Mouse (Mus musculus) CH12.LX (cell line): ENCODE results near the gene Zkscan6. TPM values are rescaled to one million over a fixed set of nuclear protein-coding genes. Genes with fewer than 3 reads are reported as not detected.

ENCODE experiments used
- DNase-seq: peaks from one replicate; pipeline ENCODE4 v3.0.0-alpha.2; 2013; ENCODE audit errors: extremely low read depth
- H3K27ac ChIP-seq: 2 replicates; pipeline ENCODE4 v1.5.1; 2012; ENCODE audit warnings: low read depth, mild to moderate bottlenecking, control low read depth, moderate library complexity; ENCODE audit not compliant: insufficient read depth
- H3K27me3 ChIP-seq: replicated peaks from 2 replicates; pipeline ENCODE3; 2012; ENCODE audit warnings: inconsistent platforms
- H3K36me3 ChIP-seq, 2 experiments: replicated peaks in 1 of 2; 2 replicates each; pipeline versions ENCODE3 to v1.6.1; 2012; ENCODE audit warnings: inconsistent platforms in 1 of 2, low read length in 1 of 2, mild to moderate bottlenecking in 1 of 2, mixed read lengths in 1 of 2, moderate library complexity in 1 of 2; ENCODE audit not compliant: control insufficient read depth in 1 of 2, insufficient read depth in 1 of 2
- H3K4me1 ChIP-seq, 2 experiments: 2 replicates each; pipeline ENCODE4 v1.6.1; 2012; ENCODE audit warnings: inconsistent platforms in 1 of 2, moderate library complexity in 1 of 2; ENCODE audit not compliant: insufficient read depth in 2 of 2, control insufficient read depth in 1 of 2
- H3K4me2 ChIP-seq: 2 replicates; pipeline ENCODE4 v1.6.1; 2012; ENCODE audit warnings: low read depth, mild to moderate bottlenecking, control low read depth; ENCODE audit not compliant: poor library complexity, insufficient read depth, severe bottlenecking
- H3K4me3 ChIP-seq, 3 experiments: fragments of 150-350 bp in 1 of 3; sonication (generic) in 1 of 3; replicated peaks in 1 of 3; 2 replicates each; pipeline versions ENCODE3 to v1.5.1; 2011 to 2012; ENCODE audit warnings: low read depth in 2 of 3, low read length in 2 of 3, mild to moderate bottlenecking in 2 of 3, moderate library complexity in 2 of 3, control low read depth in 1 of 3, improper control_type of control experiment in 1 of 3, inconsistent platforms in 1 of 3, mixed read lengths in 1 of 3; ENCODE audit not compliant: poor library complexity in 1 of 3
- H3K79me2 ChIP-seq: replicated peaks from 2 replicates; pipeline ENCODE4 v1.6.1; 2012; ENCODE audit warnings: mild to moderate bottlenecking, moderate library complexity; ENCODE audit not compliant: control insufficient read depth, poor library complexity, insufficient read depth, severe bottlenecking; ENCODE audit errors: extremely low read depth
- H3K9ac ChIP-seq: 2 replicates; pipeline ENCODE4 v1.6.1; 2012; ENCODE audit warnings: low read depth, mild to moderate bottlenecking, control low read depth, moderate library complexity; ENCODE audit not compliant: insufficient read depth
- H3K9me3 ChIP-seq: replicated peaks from 2 replicates; pipeline ENCODE3; 2012; ENCODE audit warnings: low read length, inconsistent platforms, mixed read lengths
- CHD1 ChIP-seq: IDR thresholded peaks from 2 replicates; pipeline ENCODE4 v1.6.1; 2012; ENCODE audit warnings: low read depth, low read length, improper control_type of control experiment, inconsistent platforms
- CTCF ChIP-seq, 2 experiments: IDR thresholded peaks in 1 of 2; conservative IDR thresholded peaks in 1 of 2; 2 replicates each; pipeline ENCODE4 v1.5.1; 2011 to 2012; ENCODE audit warnings: low read depth in 2 of 2, low read length in 2 of 2, improper control_type of control experiment in 1 of 2, inconsistent platforms in 1 of 2, mild to moderate bottlenecking in 1 of 2, moderate library complexity in 1 of 2
- E2F4 ChIP-seq: IDR thresholded peaks from 2 replicates; pipeline ENCODE4 v1.6.1; 2011; ENCODE audit warnings: low read depth, low read length, improper control_type of control experiment; ENCODE audit not compliant: insufficient replicate concordance
- ELF1 ChIP-seq: IDR thresholded peaks from 2 replicates; pipeline ENCODE4 v1.6.1; 2014; ENCODE audit warnings: low read depth, mild to moderate bottlenecking, inconsistent platforms, low read length, improper control_type of control experiment
- EP300 ChIP-seq: IDR thresholded peaks from 2 replicates; pipeline ENCODE4 v1.6.1; 2011; ENCODE audit warnings: low read length, improper control_type of control experiment
- ETS1 ChIP-seq: conservative IDR thresholded peaks from 2 replicates; pipeline ENCODE4 v1.6.1; 2012; ENCODE audit warnings: low read depth, mild to moderate bottlenecking, inconsistent platforms, low read length, improper control_type of control experiment, moderate library complexity
- GABPA ChIP-seq: IDR thresholded peaks from 2 replicates; pipeline ENCODE4 v1.6.1; 2012; ENCODE audit warnings: low read depth, low read length, improper control_type of control experiment, inconsistent platforms; ENCODE audit not compliant: insufficient replicate concordance
- HCFC1 ChIP-seq: IDR thresholded peaks from 2 replicates; pipeline ENCODE4 v1.6.1; 2012; ENCODE audit warnings: low read depth, mild to moderate bottlenecking, inconsistent platforms, low read length, improper control_type of control experiment
- IRF4 ChIP-seq: IDR thresholded peaks from 2 replicates; pipeline ENCODE4 v1.6.1; 2014; ENCODE audit warnings: low read depth, mild to moderate bottlenecking, inconsistent platforms, low read length, improper control_type of control experiment
- JUN ChIP-seq: IDR thresholded peaks from 2 replicates; pipeline ENCODE4 v1.6.1; 2011; ENCODE audit warnings: low read depth, mild to moderate bottlenecking, low read length, improper control_type of control experiment, moderate library complexity; ENCODE audit not compliant: insufficient read depth
- JUND ChIP-seq: conservative IDR thresholded peaks from 2 replicates; pipeline ENCODE4 v1.6.1; 2011; ENCODE audit warnings: low read depth, low read length, improper control_type of control experiment
- MAX ChIP-seq: IDR thresholded peaks from 2 replicates; pipeline ENCODE4 v1.6.1; 2011; ENCODE audit warnings: low read length, improper control_type of control experiment
- MXI1 ChIP-seq: IDR thresholded peaks from 2 replicates; pipeline ENCODE4 v1.6.1; 2011; ENCODE audit warnings: mild to moderate bottlenecking, low read depth, low read length, improper control_type of control experiment
- MYC ChIP-seq: IDR thresholded peaks from 2 replicates; pipeline ENCODE4 v1.6.1; 2011; ENCODE audit warnings: low read depth, mild to moderate bottlenecking, improper control_type of control experiment, low read length
- NELFE ChIP-seq: IDR thresholded peaks from 2 replicates; pipeline ENCODE4 v1.6.1; 2011; ENCODE audit warnings: low read depth, low read length, improper control_type of control experiment
- NRF1 ChIP-seq: IDR thresholded peaks from 2 replicates; pipeline ENCODE4 v1.6.1; 2014; ENCODE audit warnings: low read depth, mild to moderate bottlenecking, inconsistent platforms, low read length, improper control_type of control experiment, moderate library complexity
- PAX5 ChIP-seq: IDR thresholded peaks from 2 replicates; pipeline ENCODE4 v1.6.1; 2012; ENCODE audit warnings: low read length, inconsistent platforms, mixed read lengths
- POLR2A ChIP-seq: IDR thresholded peaks from 2 replicates; pipeline ENCODE4 v1.6.1; 2011; ENCODE audit warnings: low read depth, mild to moderate bottlenecking, improper control_type of control experiment, low read length
- POLR2AphosphoS2 ChIP-seq: IDR thresholded peaks from 2 replicates; pipeline ENCODE4 v1.6.1; 2011; ENCODE audit warnings: low read depth, low read length, improper control_type of control experiment
- RAD21 ChIP-seq: IDR thresholded peaks from 2 replicates; pipeline ENCODE4 v1.6.1; 2011; ENCODE audit warnings: low read depth, mild to moderate bottlenecking, low read length, improper control_type of control experiment, moderate library complexity
- RCOR1 ChIP-seq: conservative IDR thresholded peaks from 2 replicates; pipeline ENCODE4 v1.6.1; 2012; ENCODE audit warnings: low read depth, mild to moderate bottlenecking, inconsistent platforms, low read length, improper control_type of control experiment
- SMC3 ChIP-seq: IDR thresholded peaks from 2 replicates; pipeline ENCODE4 v1.6.1; 2011; ENCODE audit warnings: low read depth, low read length, improper control_type of control experiment
- TBP ChIP-seq: conservative IDR thresholded peaks from 2 replicates; pipeline ENCODE4 v1.6.1; 2011; ENCODE audit warnings: low read depth, low read length, improper control_type of control experiment
- TCF12 ChIP-seq: IDR thresholded peaks from 2 replicates; pipeline ENCODE4 v1.6.1; 2014; ENCODE audit warnings: low read depth, mild to moderate bottlenecking, inconsistent platforms, low read length, improper control_type of control experiment
- ZC3H11A ChIP-seq: IDR thresholded peaks from 2 replicates; pipeline ENCODE4 v1.6.1; 2012; ENCODE audit warnings: low read depth, mild to moderate bottlenecking, inconsistent platforms, low read length, improper control_type of control experiment
- ZMIZ1 ChIP-seq: IDR thresholded peaks from 2 replicates; pipeline ENCODE4 v1.6.1; 2012; ENCODE audit warnings: low read depth, mild to moderate bottlenecking, inconsistent platforms, low read length, improper control_type of control experiment
- ZNF384 ChIP-seq: IDR thresholded peaks from 2 replicates; pipeline ENCODE4 v1.6.1; 2012; ENCODE audit warnings: low read depth, low read length, improper control_type of control experiment, inconsistent platforms
- dilution Hi-C: fragments of 300-500 bp; cut with MboI; formaldehyde crosslinking; loops from 2 replicates; pipeline ENCODE4 v1.14.3; 2020; ENCODE audit warnings: low sequenced_read_pairs; ENCODE audit not compliant: extremely low pct_unique_long_range_greater_than_20kb, extremely low pct_ligation_motif_present
- in situ Hi-C: fragments of 300-500 bp; cut with MboI; formaldehyde crosslinking; loops from 3 replicates; pipeline ENCODE4 v1.14.3; 2019; ENCODE audit warnings: low sequenced_read_pairs, low pct_ligation_motif_present, low pct_unique_long_range_greater_than_20kb, mixed read lengths
- polyA plus RNA-seq: library from polyadenylated mRNA; unstranded; fragments of >175 nt; gene quantifications from 2 replicates; pipeline ENCODE4 v1.2.1, GENCODE M21; 2012; ENCODE audit warnings: low read depth; ENCODE audit not compliant: insufficient read length
- total RNA-seq, 2 experiments: library from RNA; depleted of rRNA; stranded (reverse); fragments of 300-350 nt in 1 of 2; fragments of >200 nt in 1 of 2; gene quantifications; 2 replicates each; pipeline ENCODE4 v1.2.3; 2012 to 2014

The Zkscan6 gene
- total and polyA plus RNA-seq, 3 experiments, result 15.8 to 20.5 (median 16.6) TPM

DNA sequence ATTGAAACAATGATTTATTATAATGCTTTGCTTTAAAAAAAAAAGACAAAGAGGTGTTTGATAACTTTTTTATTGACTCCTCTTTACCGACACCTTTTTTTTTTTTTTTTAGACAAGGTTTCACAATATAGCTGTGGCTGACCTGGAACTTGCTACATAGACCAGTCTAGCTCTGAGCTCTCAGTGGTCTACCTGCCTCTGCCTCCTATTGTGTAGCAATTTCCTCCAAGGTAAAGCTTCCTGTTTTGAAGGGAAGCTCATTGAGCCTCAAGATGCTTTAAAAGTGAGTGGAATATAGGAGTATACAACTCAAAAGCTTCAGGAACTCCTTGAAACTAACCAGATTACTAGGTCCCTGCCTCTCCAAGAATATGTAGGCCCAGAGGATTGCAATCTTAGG is 11.1 kb upstream of the Zkscan6 start:
- no peak for DNase-seq
- Histone ChIP-seq H3K9ac (no peak overlapping the region), H3K9me3 (peaks cover 3% of the 10 kb centered on the region), H3K27ac (no peak overlapping the region), H3K36me3 (no peaks in the 10 kb centered on the region), H3K4me3 (no peak overlapping the region), H3K4me2 (no peak overlapping the region), H3K27me3 (no peaks in the 10 kb centered on the region), H3K79me2 (no peaks in the 10 kb centered on the region), H3K4me1 (peaks cover 0 to 14% of the 10 kb centered on the region in 2 experiments; a peak in 2 of 4 replicates)
- TF ChIP-seq ETS1, result no peak
- no peak for TF ChIP-seq ZC3H11A
- TF ChIP-seq NRF1, result no peak
- no peak for TF ChIP-seq POLR2A
- TF ChIP-seq RCOR1, result no peak
- no peak for TF ChIP-seq RAD21
- TF ChIP-seq MAX, result no peak
- TF ChIP-seq HCFC1, result no peak
- TF ChIP-seq PAX5, result no peak
- no peak for TF ChIP-seq JUND
- TF ChIP-seq ELF1, result no peak
- TF ChIP-seq MXI1, result no peak
- TF ChIP-seq TCF12, result no peak
- no peak for TF ChIP-seq E2F4
- no peak for TF ChIP-seq ZMIZ1
- no peak for TF ChIP-seq SMC3
- TF ChIP-seq POLR2AphosphoS2, result no peak
- no peak for TF ChIP-seq GABPA
- no peak for TF ChIP-seq EP300
- dilution Hi-C loops, result no loop called here
- in situ Hi-C loops, result no loop called here

DNA sequence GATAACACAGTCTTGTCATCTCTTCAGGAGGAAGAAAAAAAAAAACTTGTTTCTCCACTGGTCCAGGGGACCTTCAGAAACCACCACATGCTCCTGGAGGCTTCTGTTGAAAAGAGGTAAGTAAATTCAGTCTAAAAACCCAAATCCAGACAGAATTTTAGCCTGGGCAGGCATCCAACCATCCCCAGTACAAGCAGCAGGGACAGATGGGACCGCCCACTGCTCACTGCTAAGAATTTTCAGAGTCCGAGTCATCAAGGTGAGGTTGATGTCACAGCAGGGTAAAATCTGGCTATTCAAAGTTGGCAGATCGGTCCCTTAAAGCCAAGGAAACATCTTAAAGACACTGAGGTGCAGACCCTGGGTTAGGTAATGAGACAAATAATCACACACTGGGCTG is 5.1 kb upstream of the Zkscan6 start:
- no peaks in the 10 kb centered on the region for H3K36me3 ChIP-seq
- no peak for DNase-seq

More for the DNA sequence above, 5.1 kb upstream of the Zkscan6 start:
- in situ Hi-C loops (no loop called here), dilution Hi-C loops (no loop called here)
- H3K4me3 ChIP-seq, result no peak overlapping the region
- no peaks in the 10 kb centered on the region for H3K79me2 ChIP-seq
- H3K4me1 ChIP-seq, result peaks cover 0 to 10% of the 10 kb centered on the region in 2 experiments; a peak in 2 of 4 replicates
- TF ChIP-seq EP300, result no peak
- TF ChIP-seq TBP, result no peak
- TF ChIP-seq MYC, result no peak
- no peak for TF ChIP-seq CTCF (conservative IDR thresholded peaks at IDR 0.05 in 1 of 2, IDR thresholded peaks at IDR 0.05 in 1 of 2; ENCODE audit: low read depth in 2 of 2, low read length in 2 of 2)
- no peak for TF ChIP-seq ZNF384
- TF ChIP-seq RCOR1, result no peak
- TF ChIP-seq POLR2A, result no peak
- no peak for TF ChIP-seq JUN
- TF ChIP-seq E2F4, result no peak
- TF ChIP-seq CHD1, result no peak
- TF ChIP-seq MXI1, result no peak
- TF ChIP-seq ELF1, result no peak
- no peak for TF ChIP-seq JUND
- no peak for TF ChIP-seq ZMIZ1
- no peak for TF ChIP-seq NELFE
- TF ChIP-seq RAD21, result no peak
- no peak for TF ChIP-seq ETS1
- no peak for TF ChIP-seq IRF4
- no peak for TF ChIP-seq NRF1
- no peaks in the 10 kb centered on the region for H3K27me3 ChIP-seq
- H3K27ac ChIP-seq, result no peak overlapping the region
- H3K4me2 ChIP-seq, result no peak overlapping the region
- H3K9me3 ChIP-seq, result peaks cover 3% of the 10 kb centered on the region
- no peak overlapping the region for H3K9ac ChIP-seq
